Mouse (Mus musculus) retina, adult 2 months (tissue): ENCODE measurements around the gene Rora.

Experiments
- DNase-seq: peaks from one replicate; pipeline ENCODE4 v3.0.0-alpha.2; 2012; ENCODE audit warnings: low read depth, low spot score

Gene Rora

DNA sequence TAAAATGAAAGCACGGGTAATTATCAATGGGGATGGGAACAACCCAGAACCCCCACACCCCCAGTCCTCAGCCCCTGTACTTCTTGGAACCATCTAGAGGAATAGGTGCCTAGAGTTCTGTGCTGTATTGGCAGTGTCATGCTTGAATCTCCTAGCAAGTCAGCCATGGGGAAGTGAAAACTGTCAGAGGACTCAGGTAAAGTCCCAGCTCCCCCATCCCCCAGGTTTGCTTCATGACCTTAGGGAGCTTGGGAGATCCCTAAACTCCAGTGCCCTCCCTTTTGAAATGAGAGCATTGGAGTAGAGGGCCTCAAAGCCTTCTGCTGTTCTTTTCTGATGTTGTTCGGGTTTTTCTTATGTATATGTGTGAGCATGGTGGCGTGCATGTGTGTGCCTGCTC lies 294.6 kb downstream of the Rora start:
- no peak for DNase-seq

DNA sequence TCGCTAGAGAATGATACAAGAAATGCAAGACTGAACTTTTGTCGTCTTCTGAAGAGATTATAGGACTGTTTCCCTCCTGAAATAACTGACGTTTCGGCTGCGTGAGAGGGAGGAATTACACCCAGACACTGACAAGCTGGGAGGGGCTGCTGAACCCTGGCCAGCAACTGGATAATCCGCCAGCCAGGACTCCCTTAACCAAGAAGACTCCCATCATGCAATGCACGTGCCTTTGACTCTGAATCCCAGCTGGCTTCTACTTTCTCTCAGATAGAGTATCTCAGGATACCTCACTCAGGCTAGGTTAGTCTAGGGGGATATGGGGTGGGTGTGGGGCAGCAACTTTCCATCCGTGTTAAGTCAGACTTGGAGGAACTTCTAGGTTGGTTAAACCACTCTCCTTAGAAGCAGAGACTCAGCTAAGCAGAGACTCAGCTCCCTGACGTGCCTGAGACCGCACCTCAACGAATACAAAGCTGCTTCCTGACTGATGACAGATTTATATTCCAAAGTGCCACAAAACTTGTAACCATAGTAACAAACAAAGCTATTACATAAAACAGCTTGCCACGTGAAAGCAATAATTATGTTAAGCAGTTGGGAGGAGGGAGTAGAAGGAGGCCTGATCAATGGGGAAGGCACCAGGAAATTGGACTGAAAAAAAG lies 302.8 kb downstream of the Rora start:
- no peak for DNase-seq

DNA sequence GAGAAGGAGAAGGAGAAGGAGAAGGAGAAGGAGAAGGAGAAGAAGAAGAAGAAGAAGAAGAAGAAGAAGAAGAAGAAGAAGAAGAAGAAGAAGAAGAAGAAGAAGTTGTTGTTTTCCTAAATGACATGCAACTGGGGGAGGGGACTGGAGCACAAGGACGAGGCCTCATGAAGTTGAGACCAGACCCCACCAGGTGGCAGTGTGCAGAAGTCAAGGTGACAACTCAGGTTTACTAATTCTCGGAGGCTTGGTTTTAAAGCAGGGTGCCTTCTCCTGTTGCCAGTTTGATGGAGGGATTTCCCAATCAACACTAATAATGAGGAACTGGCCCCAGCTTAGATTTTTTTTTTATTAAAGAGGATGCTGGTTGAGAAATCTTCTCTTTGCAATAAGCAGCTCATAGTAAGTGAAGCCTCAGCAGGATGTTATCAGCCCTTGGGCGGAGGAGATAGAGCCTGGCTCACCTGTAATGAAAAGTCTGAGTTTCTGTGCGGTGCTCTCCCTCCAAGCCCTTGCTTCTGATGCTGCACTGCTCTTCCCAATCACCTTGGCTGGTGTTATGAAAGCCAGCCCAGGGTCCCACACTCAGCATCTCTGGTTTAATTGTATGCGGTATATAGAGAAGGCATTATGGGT lies 303.5 kb downstream of the Rora start:
- DNase-seq, result no peak

DNA sequence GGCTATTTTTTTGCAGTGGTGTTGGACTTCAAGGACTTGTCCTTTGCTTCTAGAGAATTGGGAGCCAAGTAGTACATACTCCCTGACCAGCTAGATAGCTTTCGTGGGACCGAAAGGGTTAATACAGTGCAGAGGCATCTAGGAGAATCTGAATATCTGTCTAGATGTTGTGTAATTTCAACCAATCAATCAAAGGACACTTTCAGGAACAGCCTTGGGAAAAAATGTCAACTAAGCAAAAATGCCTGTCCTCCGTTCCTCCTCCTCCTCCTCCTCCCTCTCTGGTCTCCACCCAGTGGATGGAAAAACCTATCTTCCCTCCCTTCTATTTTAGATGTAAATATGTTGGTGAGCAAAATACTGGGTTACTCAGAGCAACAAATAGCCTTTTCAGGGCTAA lies 304.2 kb downstream of the Rora start:
- DNase-seq, result no peak

DNA sequence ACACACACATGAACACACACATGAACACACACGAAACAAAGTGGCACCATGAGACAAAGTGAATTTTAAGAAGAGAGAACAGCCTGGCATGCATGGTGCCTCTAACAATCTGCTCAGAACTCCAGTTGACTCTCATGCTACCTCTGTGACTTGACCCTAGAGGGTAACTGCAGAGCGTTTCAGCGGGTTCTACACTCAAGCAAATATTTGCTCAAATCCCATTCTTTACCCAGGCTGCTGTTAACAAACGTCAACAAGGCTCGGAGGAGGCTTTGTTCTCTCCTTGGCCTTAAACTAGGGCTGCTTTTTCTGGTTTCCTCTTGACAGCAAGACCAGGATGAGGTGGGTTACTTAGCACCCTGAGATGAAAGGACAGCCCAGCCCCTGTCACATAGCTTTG lies 305.3 kb downstream of the Rora start:
- DNase-seq, result no peak

DNA sequence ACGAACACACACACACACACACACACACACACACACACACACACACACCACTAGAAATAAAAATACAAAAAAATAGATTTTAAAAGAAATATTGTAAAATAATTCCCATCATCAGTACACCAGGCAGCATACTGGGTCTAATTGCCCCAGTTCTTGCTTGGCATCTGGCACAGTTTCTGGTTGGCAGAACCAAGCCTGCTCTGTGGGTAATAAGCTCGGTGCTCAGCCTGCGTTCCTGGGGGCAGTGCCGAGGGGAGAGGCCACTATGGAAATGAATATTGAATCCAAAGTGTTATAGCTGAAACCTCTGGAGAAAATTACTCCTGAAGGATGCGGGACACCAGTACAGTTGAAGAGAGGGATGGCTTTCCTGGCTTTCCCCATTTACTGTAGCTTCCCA lies 310.3 kb downstream of the Rora start:
- DNase-seq, result no peak

DNA sequence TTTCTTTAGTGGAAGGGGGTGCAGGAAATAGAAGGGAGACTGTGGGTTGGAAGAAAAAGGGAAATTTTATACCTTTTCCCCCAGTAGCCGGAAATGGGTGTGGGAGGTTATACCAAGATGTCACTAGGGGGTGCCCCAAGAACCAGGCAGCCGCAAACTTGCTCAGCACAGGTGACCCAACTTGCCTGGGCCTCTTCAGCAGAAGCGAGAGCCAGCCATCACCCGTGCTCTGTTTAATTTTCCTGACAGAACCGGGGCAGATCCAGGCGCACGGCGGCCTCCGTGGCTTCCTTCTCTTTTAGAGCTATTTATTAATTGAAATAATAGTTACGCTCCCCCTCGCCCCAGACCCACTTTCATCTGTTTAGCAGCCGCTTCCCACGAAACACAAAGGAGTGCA lies 313.0 kb downstream of the Rora start:
- peak; percentile 20 for DNase-seq

DNA sequence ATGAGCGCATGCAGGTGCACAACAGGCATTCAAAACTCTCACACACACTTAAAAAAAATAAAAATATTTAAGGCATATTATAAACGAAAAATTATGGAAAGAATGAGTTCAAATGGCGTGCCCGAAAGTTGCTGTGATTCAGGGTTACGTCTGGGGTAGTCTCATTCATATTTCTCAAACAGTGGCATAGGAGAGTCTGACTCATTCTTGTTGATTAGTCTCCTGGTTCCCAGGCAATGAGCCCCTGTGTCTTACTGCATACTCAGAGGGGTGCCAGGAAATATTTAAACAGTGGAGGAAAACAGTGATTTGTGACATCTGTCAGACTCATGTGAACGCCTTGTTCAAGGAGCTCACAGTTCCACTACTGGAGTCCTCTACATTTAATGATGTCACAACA lies 316.5 kb downstream of the Rora start:
- no peak for DNase-seq

DNA sequence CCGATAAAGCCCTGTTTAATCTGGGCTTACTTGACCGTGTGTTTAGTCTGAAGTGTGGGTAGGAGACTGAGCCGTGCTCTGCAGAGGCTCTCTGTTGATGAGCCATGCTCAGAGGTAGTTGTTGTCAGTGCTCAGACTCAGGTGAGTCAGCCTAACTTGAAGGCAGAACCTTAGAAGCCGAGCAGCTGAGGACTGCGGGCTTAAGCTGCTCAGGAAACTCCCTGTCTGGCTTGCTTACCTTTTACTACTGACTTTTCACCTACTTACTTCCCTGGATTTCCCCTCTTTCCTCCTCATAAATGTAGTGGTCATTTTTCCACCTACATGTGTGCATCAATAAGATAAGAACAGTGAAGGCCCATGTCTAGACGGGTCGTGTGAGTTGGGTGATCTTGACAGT lies 318.7 kb downstream of the Rora start:
- DNase-seq, result no peak

DNA sequence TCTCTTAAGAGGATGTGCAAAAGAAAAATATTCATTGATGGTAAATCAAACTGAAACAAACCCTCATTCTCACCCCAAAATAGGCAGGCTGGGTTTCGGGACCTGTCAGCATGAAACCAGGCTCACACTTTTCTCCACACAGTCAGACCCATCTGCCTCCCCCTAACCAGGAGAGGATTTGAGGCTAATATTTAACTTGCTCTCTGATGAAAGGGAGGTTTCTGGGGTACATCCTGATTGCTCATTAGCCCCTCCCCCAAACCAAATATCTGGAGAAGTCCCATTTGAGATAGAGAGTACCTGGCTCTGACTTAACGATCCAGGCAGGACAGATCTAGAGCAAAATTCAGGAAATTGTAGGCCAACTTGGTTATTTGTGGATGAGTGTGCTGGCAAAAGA lies 320.9 kb downstream of the Rora start:
- DNase-seq, result no peak

DNA sequence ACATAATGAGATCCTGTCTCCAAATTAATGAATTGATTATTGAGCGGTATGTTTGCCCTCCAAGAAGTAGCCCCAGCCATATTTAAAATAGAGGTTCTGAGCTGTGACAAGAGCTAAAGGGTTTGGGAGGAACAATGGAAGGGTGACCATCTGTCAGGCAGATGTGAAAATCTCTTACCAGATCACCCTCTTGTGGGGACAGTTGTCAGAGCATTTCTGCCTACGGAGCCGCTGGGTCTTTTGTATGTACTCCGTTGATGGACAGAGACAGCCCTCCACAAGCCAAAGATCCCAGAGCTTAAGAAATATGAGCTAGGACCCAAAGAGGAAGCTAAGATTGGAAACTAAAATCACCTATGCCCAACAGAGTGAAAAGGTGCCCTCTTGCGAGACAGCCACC lies 322.6 kb downstream of the Rora start:
- no peak for DNase-seq

DNA sequence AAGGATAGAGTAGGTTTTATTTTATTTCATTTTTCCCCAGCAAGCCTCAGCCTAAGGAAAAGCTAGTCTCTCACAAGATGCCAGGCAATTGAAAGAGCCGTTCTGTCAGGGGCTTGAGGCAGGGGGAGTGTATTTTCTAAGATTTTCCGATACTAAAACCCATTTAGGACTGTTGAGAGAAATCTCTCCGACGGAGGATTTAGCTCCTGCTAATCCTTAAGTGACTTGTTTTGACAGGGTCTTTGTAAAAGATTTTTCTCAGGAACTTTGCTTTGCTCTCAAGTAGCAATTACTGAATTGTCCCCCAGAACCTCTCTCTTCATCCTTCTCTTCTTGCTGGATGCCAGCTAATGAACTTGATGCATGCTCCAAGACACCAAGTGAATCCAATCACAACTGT lies 323.3 kb downstream of the Rora start:
- DNase-seq, result no peak

DNA sequence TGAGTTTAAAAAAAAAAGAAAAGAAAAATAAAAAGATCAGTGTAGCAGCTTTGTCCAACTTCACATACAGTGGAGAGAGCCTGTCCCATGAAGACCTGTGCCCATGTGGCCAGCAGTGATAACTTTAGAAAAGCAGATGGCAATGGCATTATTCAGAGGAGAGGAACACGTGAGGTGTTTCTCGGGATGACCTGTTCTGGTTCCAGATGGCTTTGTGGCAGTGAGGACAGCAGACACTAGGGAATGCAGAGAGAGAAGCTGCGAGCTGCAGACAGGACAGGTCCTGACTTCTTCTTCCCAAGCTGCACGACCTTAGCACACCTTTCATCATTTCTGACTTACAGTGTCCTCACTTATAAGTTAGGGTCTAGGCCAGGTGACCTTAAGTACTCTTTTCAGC lies 325.1 kb downstream of the Rora start:
- no peak for DNase-seq

DNA sequence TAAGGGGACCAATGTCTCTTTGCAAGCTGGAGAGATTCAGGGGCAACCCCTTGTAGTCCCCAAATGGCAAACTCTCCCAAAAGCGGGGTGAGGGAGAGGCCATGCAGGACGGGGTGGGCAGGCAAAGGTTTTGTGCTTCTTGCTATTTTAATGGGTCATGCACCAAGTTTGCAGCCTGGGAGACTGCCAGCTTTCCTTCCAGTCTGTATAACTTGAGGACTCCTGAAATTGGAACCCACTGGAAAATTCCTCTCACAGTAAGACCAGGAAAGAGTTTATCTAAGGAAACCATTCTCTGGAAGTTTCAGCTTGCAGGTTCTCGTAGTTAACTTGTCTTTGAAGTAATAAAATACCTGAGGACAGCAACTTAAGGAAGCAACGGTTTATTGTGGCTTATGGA lies 326.5 kb downstream of the Rora start:
- DNase-seq, result no peak

DNA sequence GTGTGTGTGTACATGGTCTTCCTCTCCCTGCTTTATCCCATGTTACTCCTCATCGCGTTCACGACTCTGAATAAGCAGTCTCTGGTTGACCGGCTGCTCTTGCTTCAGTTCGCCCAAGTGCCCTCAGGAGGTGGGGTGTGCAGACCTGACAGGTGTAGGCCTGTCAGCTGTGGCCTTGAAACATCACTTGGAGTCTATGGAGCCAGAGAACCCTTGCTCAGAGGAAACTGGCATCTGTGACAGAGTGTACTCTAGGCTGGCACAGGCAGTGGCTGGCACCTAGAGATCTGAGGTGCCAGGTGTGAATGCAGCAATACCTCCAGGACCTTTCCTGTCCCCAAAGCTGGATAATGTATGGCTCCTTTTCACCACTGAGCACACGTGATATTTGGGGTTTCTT lies 331.5 kb downstream of the Rora start:
- DNase-seq, result no peak

DNA sequence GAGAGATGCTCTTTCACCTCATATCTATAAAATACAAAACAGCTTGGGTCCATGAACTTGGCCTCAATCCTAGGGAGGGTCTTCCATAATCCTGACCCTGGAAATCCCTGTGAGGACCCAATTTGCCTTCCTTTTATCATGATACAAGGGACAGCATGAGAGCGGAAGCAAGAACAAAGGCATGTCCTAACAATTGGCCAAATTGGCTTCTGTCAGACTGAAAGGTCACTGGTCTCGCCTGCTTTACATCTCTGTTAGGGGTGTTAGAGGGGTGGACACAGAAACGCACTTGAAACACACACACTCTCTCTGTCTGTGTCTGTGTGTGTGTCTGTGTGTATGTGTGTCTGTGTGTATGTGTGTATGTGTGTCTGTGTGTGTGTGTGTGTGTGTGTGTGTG lies 332.2 kb downstream of the Rora start:
- no peak for DNase-seq

DNA sequence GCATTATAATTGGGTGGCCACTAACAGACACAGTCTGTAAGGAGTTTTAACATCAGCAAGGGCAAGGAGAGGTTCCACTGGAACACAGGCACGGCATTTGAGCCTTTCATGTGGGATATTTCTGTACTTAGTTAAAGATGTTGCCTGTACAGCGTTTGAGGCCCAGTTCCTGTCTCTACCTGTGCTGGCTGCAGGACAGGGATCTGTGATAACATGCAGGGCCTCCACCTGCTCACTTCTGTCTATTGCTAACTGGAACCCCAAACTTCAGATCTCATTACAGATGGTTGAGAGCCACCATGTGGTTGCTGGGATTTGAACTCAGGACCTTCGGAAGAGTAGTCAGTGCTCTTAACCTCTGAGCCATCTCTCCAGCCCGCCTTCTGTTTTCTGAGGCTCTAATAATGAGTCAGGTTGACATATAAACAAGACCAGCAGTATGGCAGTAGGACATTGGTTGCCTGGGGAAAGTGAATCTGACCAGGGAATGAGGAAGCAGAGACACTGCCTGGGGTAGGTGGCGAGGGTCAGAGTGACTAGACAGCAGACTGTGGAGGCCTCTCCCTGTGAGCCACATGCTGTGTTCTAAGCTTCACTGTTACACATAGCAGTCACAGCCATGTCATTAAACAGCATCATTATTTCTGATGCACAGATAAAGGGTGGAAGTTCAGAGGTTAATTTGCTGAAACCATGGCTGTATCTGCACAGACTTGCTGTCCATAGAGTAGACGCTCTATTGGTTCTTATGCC lies 333.9 kb downstream of the Rora start:
- no peak for DNase-seq

DNA sequence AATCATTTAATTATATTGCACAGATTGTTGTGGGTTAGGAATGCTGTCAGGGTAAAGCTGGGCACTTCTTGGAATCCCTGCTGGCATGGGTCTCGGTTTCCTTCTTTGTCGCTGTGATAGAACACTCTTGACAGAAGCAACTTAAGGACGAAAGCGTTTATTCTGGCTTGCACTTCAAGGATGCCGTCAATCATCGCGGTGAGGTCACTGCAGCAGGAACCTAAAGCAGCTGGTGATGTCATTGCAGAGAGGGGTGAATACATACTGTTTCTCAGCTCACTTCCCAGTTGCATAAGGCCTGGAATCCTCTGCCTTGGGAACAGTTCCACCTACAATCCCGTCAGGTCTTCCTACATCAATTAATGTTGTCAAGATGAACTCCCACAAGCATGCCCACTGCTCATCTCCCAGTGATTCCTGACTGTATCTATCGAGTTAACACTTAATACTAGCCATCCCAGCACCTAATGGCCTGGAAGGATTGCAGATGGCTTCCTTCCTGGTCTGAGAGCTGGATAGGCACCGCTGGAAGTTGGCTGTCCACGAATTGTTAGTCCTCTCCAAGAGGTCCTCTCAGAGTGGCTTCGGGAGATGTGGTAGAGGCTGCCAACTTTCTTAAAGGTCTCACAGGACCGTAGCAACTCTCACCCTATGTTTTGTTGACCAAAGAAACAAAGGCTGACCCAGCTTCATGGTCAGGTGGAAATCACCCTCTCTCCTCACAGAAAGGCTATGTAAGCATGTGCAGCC lies 334.8 kb downstream of the Rora start:
- DNase-seq, result no peak

DNA sequence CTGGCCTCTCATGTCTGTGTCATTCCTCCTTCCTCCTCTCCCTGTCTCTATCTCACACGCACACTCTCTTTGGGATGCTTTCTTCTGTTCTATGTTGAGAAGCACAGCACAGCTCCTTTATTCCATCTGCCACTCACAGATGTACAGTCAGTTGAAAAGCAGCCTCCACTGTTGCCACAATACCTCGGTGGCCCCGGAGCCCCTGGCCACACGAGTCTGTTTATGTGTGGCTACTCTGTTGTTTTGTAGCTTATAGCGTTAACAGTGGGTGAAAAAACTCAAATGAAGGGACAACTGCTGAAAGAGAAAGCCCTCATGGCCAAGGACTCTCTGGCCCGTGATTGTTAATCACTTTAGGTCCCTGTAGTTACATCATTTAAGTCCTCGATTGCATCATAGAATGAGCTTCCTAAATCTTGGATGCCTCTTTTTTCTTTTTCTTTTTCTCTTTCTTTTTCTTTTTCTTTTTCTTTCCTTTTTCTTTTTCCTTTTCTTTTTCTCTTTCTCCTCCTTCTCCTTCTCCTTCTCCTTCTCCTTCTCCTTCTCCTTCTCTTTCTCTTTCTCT lies 336.4 kb downstream of the Rora start:
- no peak for DNase-seq

DNA sequence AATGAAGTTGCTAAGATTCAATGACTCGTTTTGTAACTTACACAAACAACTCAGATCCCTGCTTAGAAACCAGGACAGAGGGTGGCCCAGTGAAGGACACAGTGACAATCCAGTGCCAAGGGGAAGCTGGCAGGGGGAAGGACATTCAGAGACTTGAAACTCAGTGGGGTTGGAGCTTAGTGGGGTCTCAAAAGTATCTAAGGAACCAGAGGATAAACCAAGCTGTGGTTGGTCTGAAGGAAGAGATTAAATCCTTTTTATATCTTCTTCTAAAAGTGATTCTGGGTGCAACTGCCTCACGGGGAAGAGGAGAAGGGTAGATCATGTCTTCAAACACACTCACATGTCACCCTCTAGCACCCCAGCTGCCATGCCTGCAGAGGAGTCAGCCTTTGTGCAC lies 340.3 kb downstream of the Rora start:
- no peak for DNase-seq

DNA sequence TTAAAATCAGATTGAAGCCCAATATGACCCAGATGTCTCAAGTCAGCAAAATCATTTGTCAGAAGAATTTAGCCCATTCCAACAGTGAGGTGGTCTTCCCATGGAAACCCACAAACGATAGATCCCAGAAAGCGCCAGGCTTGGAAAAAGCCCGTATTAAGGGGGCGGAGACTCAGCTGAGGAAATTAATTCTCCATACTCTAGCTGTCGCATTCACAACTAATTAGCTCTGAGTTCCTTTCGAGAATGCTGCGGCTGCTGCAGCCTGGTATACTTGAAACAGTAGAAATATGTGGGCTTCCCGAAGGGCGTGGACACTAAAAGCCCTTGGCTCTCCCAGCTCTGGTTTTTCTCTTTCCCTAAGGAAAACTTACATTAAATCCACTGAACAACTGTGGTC lies 345.4 kb downstream of the Rora start:
- DNase-seq, result no peak

DNA sequence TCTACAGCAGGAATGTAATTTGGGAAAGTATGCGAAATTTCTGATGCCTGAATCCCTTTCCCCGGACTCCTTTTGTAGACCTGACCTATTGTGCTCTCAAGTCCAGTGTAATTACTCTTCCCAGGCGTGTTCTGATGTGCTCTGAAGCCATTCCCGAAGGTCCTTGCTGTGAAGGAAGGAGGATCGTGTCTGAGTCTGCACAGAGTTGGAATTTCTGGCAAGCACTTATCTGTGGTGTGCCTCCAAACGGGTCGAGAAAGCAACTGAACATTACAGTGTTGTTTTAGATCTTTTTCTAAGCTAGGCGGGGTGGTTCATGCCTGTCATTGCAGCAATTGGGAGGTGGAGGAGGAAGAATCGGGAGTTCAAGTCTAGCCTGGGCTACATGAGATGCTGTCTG lies 350.9 kb downstream of the Rora start:
- DNase-seq, result no peak
